Mouse (Mus musculus) hindbrain, embryonic 14.5 days (tissue): Measurements from ENCODE around the gene Gmfb. TPM values are rescaled to one million over a fixed set of nuclear protein-coding genes. Genes with fewer than 3 reads are reported as not detected.

Experiments
- ATAC-seq: fragments of 200-750 bp; cut with Nextera tagmentation; 2 replicates; pipeline ENCODE4 v1.8.0; 2017; ENCODE audit warnings: moderate number of reproducible peaks, mild to moderate bottlenecking, moderate TSS enrichment, moderate library complexity; ENCODE audit not compliant: low FRiP score
- DNase-seq: peaks from one replicate; pipeline ENCODE4 v3.0.0-alpha.2; 2015; ENCODE audit warnings: low spot score
- H3K27ac ChIP-seq: fragments of 300-500 bp; sonication (generic); 2 replicates; pipeline ENCODE4 v1.5.1; 2014; ENCODE audit warnings: mild to moderate bottlenecking, moderate library complexity
- H3K27me3 ChIP-seq: fragments of 300-500 bp; sonication (generic); 2 replicates; pipeline ENCODE4 v1.6.1; 2014; ENCODE audit warnings: mild to moderate bottlenecking, low read length, mixed read lengths; ENCODE audit not compliant: control insufficient read depth, insufficient read depth
- H3K36me3 ChIP-seq: fragments of 300-500 bp; sonication (generic); replicated peaks from 2 replicates; pipeline ENCODE4 v1.6.1; 2014; ENCODE audit not compliant: control insufficient read depth, insufficient read depth
- H3K4me1 ChIP-seq: fragments of 300-500 bp; sonication (generic); replicated peaks from 2 replicates; pipeline ENCODE4 v1.6.1; 2014; ENCODE audit warnings: antibody characterized with exemption, low read length, mixed read lengths; ENCODE audit not compliant: control insufficient read depth, insufficient read depth
- H3K4me2 ChIP-seq: fragments of 300-500 bp; sonication (generic); replicated peaks from 2 replicates; pipeline ENCODE4 v1.6.1; 2014; ENCODE audit warnings: mild to moderate bottlenecking, moderate library complexity
- H3K4me3 ChIP-seq: fragments of 300-500 bp; sonication (generic); replicated peaks from 2 replicates; pipeline ENCODE4 v1.5.1; 2014; ENCODE audit warnings: mild to moderate bottlenecking, low read length
- H3K9ac ChIP-seq: fragments of 300-500 bp; sonication (generic); 2 replicates; pipeline ENCODE4 v1.6.1; 2014
- H3K9me3 ChIP-seq: fragments of 300-500 bp; sonication (generic); 2 replicates; pipeline ENCODE4 v1.6.1; 2016; ENCODE audit warnings: low read length; ENCODE audit not compliant: control insufficient read depth
- WGBS: fragments of 180-500 bp; shearing (Covaris S2); extraction: QIAGEN DNeasy Blood & Tissue Kit; methylation state at CpG from one replicate; pipeline ENCODE4 v1.1.7; 2014; 5-methylcytosine and 5-hydroxymethylcytosine counted together
- polyA plus RNA-seq: library from polyadenylated mRNA; unstranded; fragments of >200 nt; fragmentation: Nextera tagmentation; extraction: Ambion mirVana; gene quantifications from 2 replicates; pipeline ENCODE4 v1.2.1, GENCODE M21; 2014

The Gmfb gene
- polyA plus RNA-seq, 1 experiment from 2014 or later: 149 TPM

DNA sequence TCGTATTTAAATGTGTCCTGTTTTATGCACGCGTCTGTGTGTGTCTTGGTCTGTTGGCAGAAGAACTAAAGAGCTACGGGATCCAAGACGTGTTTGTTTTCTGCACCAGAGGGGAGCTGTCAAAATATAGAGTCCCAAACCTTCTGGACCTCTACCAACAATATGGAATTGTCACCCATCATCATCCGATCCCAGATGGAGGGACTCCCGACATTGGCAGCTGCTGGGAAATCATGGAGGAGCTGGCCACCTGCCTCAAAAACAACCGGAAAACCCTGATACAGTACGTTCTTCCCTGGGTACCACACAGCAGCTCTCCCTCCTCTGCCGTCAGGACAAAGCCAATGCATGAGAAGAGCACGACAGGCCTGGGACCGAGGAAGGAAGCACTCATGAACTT lies 54.9 kb downstream of the Gmfb start:
- no peak for DNase-seq
- H3K9me3 ChIP-seq: no peaks in the 10 kb centered on the region
- no peak overlapping the region for H3K9ac ChIP-seq
- no peak overlapping the region for H3K4me2 ChIP-seq
- H3K36me3 ChIP-seq: peaks cover 39% of the 10 kb centered on the region
- no peak overlapping the region for H3K27ac ChIP-seq
- H3K4me3 ChIP-seq: no peak overlapping the region
- H3K4me1 ChIP-seq: no peaks in the 10 kb centered on the region
- no peaks in the 10 kb centered on the region for H3K27me3 ChIP-seq
- 77% methylated on average over 12 of the region's 12 CpGs for WGBS
- ATAC-seq: no peak

GRCm38 (mm10) chr14:46761186-46761585 lies 60.9 kb downstream of the Gmfb start:
- peak overlapping the region; percentile 58; the same call in 1 of the 2 replicates for H3K9ac ChIP-seq
- no peaks in the 10 kb centered on the region for H3K4me1 ChIP-seq
- no peaks in the 10 kb centered on the region for H3K9me3 ChIP-seq
- ATAC-seq (no peak), DNase-seq (no peak)
- 54% methylated on average over 6 of the region's 6 CpGs for WGBS
- no peak overlapping the region for H3K27ac ChIP-seq
- H3K4me2 ChIP-seq: peak overlapping the region; percentile 82
- H3K27me3 ChIP-seq: no peaks in the 10 kb centered on the region
- H3K4me3 ChIP-seq: peak overlapping the region; percentile 63
- no peaks in the 10 kb centered on the region for H3K36me3 ChIP-seq

DNA sequence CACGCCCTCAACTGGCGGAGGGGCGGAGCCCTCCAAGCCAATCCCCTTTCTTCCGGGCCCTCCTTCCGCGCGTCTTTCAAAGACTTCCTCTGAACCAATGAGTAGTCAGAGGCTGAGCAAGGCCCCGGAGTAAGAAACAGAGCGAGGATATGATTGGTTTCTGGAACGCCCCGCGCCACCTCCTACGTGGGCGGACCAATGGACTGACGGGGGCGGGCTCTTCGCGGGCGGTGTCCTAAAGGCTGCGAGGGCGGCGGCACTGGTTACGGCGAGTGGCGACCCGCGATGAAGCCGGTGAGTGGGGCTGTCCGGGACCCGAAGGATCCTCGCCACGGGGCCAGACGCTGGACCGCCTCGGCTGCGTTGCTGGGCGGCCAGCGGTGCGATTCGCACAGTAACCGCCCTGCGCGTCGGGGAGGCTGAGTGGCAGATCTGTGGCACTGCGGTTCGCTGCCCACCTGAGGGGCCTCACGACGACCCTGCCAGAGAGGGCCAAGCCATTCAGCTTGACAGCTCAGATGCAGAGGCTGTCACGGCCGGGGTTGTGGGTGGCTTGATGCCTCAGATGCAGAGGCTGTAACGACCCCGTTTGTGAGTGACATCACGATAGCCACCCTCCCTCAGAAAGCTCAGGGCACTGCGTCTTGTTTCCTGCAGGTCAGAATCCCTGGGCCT lies 61.5 kb downstream of the Gmfb start, which contains the start of gene Cdkn3:
TSS of gene Cdkn3 (plus strand) at position 187 of the 675 bp plus-strand sequence.
- under 1% methylated on average over 50 of the region's 54 CpGs for WGBS
- Histone ChIP-seq H3K27me3 (no peaks in the 10 kb centered on the region), H3K27ac (no peak within 1 kb of the TSS), H3K4me1 (no peaks in the 10 kb centered on the region), H3K36me3 (no peaks in the 10 kb centered on the region), H3K9ac (peak within 1 kb of the TSS; percentile 58), H3K4me2 (peak within 1 kb of the TSS; percentile 82), H3K9me3 (no peaks in the 10 kb centered on the region), H3K4me3 (peak within 1 kb of the TSS; percentile 63)
- ATAC-seq: peak; percentile 100
- DNase-seq: peak; percentile 87

DNA sequence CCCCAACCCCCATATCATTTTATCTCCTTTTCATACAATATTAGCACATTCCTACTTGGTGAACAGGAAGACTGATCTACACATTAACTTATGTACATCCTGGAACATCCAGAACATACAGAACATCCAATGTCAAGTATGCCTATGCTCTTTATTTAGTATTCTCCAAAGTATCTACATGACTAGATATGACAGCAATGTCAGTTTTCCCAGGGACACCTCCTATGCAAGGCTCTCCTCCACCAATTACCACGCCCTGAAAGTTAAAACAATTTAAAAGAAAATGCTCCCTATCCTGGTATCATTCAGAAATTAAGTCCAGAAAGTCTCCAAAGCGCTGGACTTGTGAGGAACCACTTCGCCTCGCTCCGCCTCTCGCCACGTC lies 62.1 kb downstream of the Gmfb start:
- no peaks in the 10 kb centered on the region for H3K27me3 ChIP-seq
- H3K4me2 ChIP-seq: peak overlapping the region; percentile 82
- H3K4me3 ChIP-seq: peak overlapping the region; percentile 63
- H3K9me3 ChIP-seq: no peaks in the 10 kb centered on the region
- H3K4me1 ChIP-seq: no peaks in the 10 kb centered on the region
- ATAC-seq: no peak
- no peak for DNase-seq
- H3K36me3 ChIP-seq: no peaks in the 10 kb centered on the region
- 3% methylated on average over 7 of the region's 7 CpGs for WGBS
- no peak overlapping the region for H3K27ac ChIP-seq
- no peak overlapping the region for H3K9ac ChIP-seq

Other genes starting within 250 kb of the Gmfb start
- gene Cdkn3, start 61.7 kb downstream of the Gmfb start, polyA plus RNA-seq: 10.9 and 12.9 TPM in 2 replicates
- 212 and 215 TPM in 2 replicates for gene Cnih1, start 33.8 kb downstream of the Gmfb start, polyA plus RNA-seq
- gene Cgrrf1, start 9.9 kb upstream of the Gmfb start, polyA plus RNA-seq: 21.3 and 22.1 TPM in 2 replicates
- gene Samd4, start 60.6 kb upstream of the Gmfb start, polyA plus RNA-seq: 2.9 and 3.1 TPM in 2 replicates